Mouse (Mus musculus): Measurements from ENCODE around the gene Suclg2. TPM values are rescaled to one million over a fixed set of nuclear protein-coding genes. Genes with fewer than 3 reads are reported as not detected.

Suclg2 gene
- polyA plus RNA-seq, 1 experiment from 2014 or later, result 26.9 TPM

DNA sequence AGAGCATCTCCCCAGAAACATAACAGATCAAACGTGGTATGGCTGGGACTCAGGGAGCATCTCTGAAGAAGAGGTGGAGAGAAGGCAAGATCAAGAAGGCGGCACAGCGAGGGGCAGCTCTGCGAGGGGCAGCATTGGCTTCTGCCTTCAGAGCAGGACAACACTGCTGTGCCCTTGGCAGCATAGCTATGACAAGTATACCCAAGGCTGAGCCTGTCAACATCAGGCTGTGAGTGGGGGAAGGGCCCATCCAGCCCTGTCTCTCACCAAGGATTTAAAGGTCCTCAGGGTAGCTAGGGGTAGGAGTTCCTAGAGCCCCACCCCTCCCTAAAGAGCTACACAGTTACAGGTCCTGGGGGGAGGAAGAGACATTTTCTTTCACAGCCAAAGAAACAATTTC is 23.7 kb downstream of the Suclg2 start:
- no peaks in the 10 kb centered on the region for H3K36me3 ChIP-seq (ENCODE audit: poor library complexity, severe bottlenecking)
- no peaks in the 10 kb centered on the region for H3K9me3 ChIP-seq (replicated peaks)
- H3K9ac ChIP-seq, result no peak overlapping the region
- H3K27me3 ChIP-seq, result no peaks in the 10 kb centered on the region
- no peak overlapping the region for H3K4me3 ChIP-seq
- no peak for ATAC-seq
- H3K4me1 ChIP-seq, result peaks cover 4% of the 10 kb centered on the region; the same call in 1 of the 2 replicates
- no peak overlapping the region for H3K4me2 ChIP-seq
- 79% methylated on average over 4 of the region's 4 CpGs for WGBS
- no peak overlapping the region for H3K27ac ChIP-seq

DNA sequence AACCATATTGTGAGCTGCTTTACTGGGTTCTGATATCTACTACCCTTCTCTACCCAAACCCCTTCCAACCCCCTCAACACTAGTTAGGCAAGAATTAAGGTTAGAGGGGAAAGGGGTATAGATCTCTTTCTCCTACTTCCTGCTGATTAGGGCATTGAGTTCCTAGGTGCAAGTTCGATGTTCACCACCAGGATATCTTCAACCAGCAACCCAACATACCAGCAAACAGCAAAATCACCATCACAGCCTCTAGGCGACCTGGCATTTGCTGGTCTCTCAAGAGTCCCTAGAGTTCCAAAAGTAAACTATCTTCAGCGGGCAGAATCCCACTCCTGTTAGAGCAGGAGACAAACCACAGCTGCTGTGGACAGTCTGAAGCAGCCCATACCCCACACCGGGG is 33.4 kb downstream of the Suclg2 start:
- no peaks in the 10 kb centered on the region for H3K27me3 ChIP-seq
- H3K9ac ChIP-seq, result no peak overlapping the region
- WGBS, result 86% methylated on average over 4 of the region's 4 CpGs
- H3K4me2 ChIP-seq, result no peak overlapping the region
- no peaks in the 10 kb centered on the region for H3K9me3 ChIP-seq (replicated peaks)
- no peaks in the 10 kb centered on the region for H3K36me3 ChIP-seq (ENCODE audit: poor library complexity, severe bottlenecking)
- no peak overlapping the region for H3K4me3 ChIP-seq
- no peak for ATAC-seq
- no peak overlapping the region for H3K27ac ChIP-seq
- H3K4me1 ChIP-seq, result no peaks in the 10 kb centered on the region

- Histone ChIP-seq H3K4me1 (peaks cover 11% of the 10 kb centered on the region), H3K36me3 (ENCODE audit: poor library complexity, severe bottlenecking) (no peaks in the 10 kb centered on the region), H3K4me2 (no peak overlapping the region), H3K4me3 (no peak overlapping the region), H3K9me3 (replicated peaks) (no peaks in the 10 kb centered on the region), H3K27ac (no peak overlapping the region), H3K27me3 (no peaks in the 10 kb centered on the region), H3K9ac (no peak overlapping the region)
- WGBS, result 85% methylated on average over 3 of the region's 3 CpGs
- no peak for ATAC-seq
These were observed 38.9 kb downstream of the Suclg2 start for GRCm38 (mm10) chr6:95679718-95680117.

GRCm38 (mm10) chr6:95679261-95679660 is 39.3 kb downstream of the Suclg2 start:
- Histone ChIP-seq H3K9me3 (replicated peaks) (no peaks in the 10 kb centered on the region), H3K4me2 (no peak overlapping the region), H3K4me1 (peaks cover 15% of the 10 kb centered on the region), H3K27ac (no peak overlapping the region), H3K4me3 (no peak overlapping the region), H3K27me3 (no peaks in the 10 kb centered on the region), H3K9ac (no peak overlapping the region), H3K36me3 (ENCODE audit: poor library complexity, severe bottlenecking) (no peaks in the 10 kb centered on the region)
- WGBS, result 45% methylated on average over 3 of the region's 3 CpGs
- ATAC-seq, result no peak

GRCm38 (mm10) chr6:95676951-95677350 is 41.6 kb downstream of the Suclg2 start:
- Histone ChIP-seq H3K4me1 (peaks cover 18% of the 10 kb centered on the region), H3K9ac (no peak overlapping the region), H3K4me2 (no peak overlapping the region), H3K4me3 (no peak overlapping the region), H3K27me3 (no peaks in the 10 kb centered on the region), H3K9me3 (replicated peaks) (no peaks in the 10 kb centered on the region), H3K27ac (no peak overlapping the region), H3K36me3 (ENCODE audit: poor library complexity, severe bottlenecking) (no peaks in the 10 kb centered on the region)
- ATAC-seq, result no peak
- 92% methylated on average over 2 of the region's 2 CpGs for WGBS

DNA sequence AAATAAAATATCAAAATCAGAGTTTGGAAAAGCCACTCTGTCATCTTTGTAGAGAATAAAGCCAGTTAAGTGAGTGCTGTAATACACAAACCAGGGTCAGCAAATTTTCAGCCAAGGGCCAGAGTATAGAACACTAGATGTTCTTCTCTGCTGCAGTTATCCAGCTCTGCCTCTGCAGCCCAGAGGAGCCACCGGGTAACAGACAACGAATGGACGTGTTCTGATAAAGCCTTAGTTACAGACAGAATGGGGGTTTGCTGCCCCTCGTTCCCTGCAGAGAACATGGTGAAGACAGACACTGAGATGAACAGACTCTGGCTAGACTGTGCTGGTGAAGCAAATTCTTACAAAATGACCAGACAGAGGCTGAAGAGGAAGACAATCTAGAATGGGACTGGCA is 42.2 kb downstream of the Suclg2 start:
- Histone ChIP-seq H3K4me1 (peaks cover 18% of the 10 kb centered on the region), H3K36me3 (ENCODE audit: poor library complexity, severe bottlenecking) (no peaks in the 10 kb centered on the region), H3K9ac (no peak overlapping the region), H3K27me3 (no peaks in the 10 kb centered on the region), H3K4me3 (no peak overlapping the region), H3K4me2 (no peak overlapping the region), H3K9me3 (replicated peaks) (no peaks in the 10 kb centered on the region), H3K27ac (no peak overlapping the region)
- 57% methylated on average over 4 of the region's 4 CpGs for WGBS
- ATAC-seq, result no peak

DNA sequence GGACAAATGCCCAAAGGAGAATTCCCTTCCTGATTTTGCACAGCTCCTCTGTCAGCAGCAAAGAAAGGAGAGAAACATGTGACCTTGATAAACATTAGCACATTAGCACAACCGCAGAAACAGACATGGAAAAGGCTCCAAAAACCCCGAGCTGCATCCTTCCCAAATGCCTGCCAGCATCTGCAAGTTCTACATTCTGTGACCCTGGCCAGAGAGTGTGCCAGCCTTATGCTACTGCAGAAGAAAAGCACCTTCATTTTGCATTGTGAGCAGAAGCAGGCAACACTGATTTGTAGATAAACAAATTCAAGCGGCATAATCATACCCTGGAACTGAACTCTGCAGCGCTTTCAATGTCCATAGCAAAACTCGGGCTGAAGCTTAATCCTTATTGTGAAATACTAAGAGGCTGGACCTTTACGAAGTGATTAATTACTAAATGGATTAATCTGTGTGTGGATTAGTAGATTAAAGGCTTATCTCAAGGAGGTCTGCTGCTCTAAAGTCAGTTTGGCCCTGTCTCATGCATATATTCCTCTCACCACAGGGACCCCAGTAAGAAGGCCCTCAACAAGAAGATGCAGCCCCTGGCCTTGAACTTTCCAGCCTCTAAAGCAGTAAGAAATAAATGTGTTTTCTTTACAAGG is 43.4 kb downstream of the Suclg2 start:
- H3K9me3 ChIP-seq (replicated peaks), result no peaks in the 10 kb centered on the region
- no peak overlapping the region for H3K9ac ChIP-seq
- no peak overlapping the region for H3K4me3 ChIP-seq
- 15% methylated on average over 6 of the region's 6 CpGs for WGBS
- H3K4me1 ChIP-seq, result peaks cover 18% of the 10 kb centered on the region
- no peak overlapping the region for H3K4me2 ChIP-seq
- no peak for ATAC-seq
- no peaks in the 10 kb centered on the region for H3K27me3 ChIP-seq
- H3K36me3 ChIP-seq (ENCODE audit: poor library complexity, severe bottlenecking), result no peaks in the 10 kb centered on the region
- no peak overlapping the region for H3K27ac ChIP-seq

DNA sequence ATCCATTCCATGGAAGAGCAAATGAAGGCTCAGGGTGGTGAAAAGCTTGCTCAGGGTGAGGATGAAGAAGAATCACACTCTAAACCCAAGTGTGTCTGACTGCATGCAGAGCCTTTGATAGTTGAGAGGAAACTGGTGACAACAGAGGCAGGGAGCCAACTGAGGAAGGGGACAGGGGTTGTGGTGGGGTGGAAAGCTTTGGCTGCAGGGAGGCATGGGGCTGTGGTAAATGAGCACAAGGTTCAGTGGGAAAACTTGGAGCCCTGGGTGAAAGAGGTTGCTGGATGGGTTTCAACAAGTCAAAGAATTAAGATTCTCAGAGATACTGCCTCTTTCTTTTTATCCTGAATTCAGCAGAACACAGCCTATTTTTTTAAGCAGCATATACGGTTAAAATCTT is 43.9 kb downstream of the Suclg2 start:
- no peak overlapping the region for H3K9ac ChIP-seq
- no peak overlapping the region for H3K4me2 ChIP-seq
- 46% methylated on average over 1 of the region's 1 CpGs for WGBS
- H3K36me3 ChIP-seq (ENCODE audit: poor library complexity, severe bottlenecking), result no peaks in the 10 kb centered on the region
- no peaks in the 10 kb centered on the region for H3K27me3 ChIP-seq
- H3K9me3 ChIP-seq (replicated peaks), result no peaks in the 10 kb centered on the region
- H3K4me1 ChIP-seq, result peaks cover 18% of the 10 kb centered on the region
- ATAC-seq, result no peak
- H3K4me3 ChIP-seq, result no peak overlapping the region
- no peak overlapping the region for H3K27ac ChIP-seq

DNA sequence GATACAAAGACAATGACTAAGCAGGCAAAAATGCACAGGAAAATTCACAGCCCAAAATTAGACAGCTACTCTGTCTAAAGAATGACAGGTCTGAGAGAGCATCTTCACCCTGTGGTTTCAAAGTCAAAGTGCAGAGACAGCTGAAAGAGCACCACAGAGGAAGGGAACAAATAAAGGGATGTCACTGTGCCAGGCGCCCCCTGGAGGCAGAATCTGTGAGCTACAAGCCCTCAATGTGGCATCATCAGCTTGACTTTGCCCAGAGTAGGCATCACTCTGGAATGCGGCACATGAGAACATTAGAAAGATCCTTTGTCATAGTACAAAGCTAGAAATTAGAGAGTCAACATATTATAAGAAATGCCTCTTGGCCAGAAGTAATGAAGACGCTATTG is 49.3 kb downstream of the Suclg2 start:
- Histone ChIP-seq H3K9me3 (replicated peaks) (no peaks in the 10 kb centered on the region), H3K4me1 (peaks cover 3% of the 10 kb centered on the region; the same call in 1 of the 2 replicates), H3K36me3 (ENCODE audit: poor library complexity, severe bottlenecking) (no peaks in the 10 kb centered on the region), H3K27ac (no peak overlapping the region), H3K9ac (no peak overlapping the region), H3K4me3 (no peak overlapping the region), H3K27me3 (no peaks in the 10 kb centered on the region), H3K4me2 (no peak overlapping the region)
- ATAC-seq, result no peak
- 66% methylated on average over 3 of the region's 3 CpGs for WGBS

DNA sequence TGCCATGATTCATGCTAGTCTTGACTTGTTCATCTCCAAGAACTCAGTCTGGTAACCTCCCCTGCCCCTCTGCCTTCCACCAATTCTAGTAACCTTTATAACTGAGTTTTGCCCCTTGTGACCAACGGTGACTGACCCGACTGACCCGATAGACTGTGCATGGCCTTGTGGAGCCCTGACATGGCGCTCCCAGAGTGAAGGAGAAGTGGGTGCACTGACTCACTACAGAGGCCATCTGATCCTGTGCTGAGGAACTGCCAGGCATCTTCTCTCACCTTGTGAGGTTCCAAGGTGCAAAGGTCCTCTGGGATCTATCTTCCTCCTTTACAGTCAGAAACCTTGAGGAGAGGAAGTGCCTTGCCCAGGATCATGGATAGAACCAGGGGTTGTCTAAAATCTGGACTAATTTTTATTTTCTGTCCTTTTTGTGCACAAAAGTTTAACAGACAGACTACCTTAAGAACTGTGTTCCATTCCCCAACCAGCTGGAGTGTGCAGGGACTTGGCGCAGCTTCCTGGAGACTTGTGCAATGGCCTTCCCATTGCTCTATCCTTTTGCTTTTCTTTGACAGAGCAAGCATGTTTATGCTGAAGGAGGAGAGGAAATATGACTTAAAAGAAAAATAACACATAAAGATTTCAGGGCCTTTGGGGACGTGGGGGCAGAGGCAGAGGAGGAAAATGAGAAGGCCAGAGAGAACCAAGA is 49.8 kb downstream of the Suclg2 start:
- ATAC-seq, result no peak
- no peaks in the 10 kb centered on the region for H3K36me3 ChIP-seq (ENCODE audit: poor library complexity, severe bottlenecking)
- H3K4me1 ChIP-seq, result peaks cover 3% of the 10 kb centered on the region; the same call in 1 of the 2 replicates
- no peaks in the 10 kb centered on the region for H3K27me3 ChIP-seq
- H3K4me3 ChIP-seq, result no peak overlapping the region
- WGBS, result 95% methylated on average over 6 of the region's 6 CpGs
- no peak overlapping the region for H3K9ac ChIP-seq
- H3K9me3 ChIP-seq (replicated peaks), result no peaks in the 10 kb centered on the region
- no peak overlapping the region for H3K4me2 ChIP-seq
- H3K27ac ChIP-seq, result no peak overlapping the region

DNA sequence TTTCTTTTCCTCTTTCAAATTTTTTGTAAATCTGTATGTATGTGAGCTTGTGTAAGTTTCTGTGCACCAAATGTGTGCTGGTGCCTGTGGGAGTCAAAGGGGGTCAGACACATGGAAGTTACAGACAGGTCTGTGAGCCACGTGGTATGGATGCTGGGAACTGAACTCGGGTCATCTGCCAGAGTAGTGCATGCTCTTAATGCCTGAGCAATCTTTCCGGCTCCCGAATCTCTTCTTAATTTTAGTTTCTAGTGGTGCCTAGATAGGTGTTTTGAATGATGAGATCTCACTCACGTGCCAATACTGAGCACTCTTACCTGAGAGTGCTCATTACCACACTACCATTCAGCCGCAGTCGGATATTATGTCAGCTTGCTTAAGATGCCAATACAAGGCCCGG is 60.9 kb downstream of the Suclg2 start:
- Histone ChIP-seq H3K27ac (no peak overlapping the region), H3K36me3 (ENCODE audit: poor library complexity, severe bottlenecking) (no peaks in the 10 kb centered on the region), H3K4me2 (no peak overlapping the region), H3K9me3 (replicated peaks) (no peaks in the 10 kb centered on the region), H3K4me1 (no peaks in the 10 kb centered on the region), H3K9ac (no peak overlapping the region), H3K4me3 (no peak overlapping the region), H3K27me3 (no peaks in the 10 kb centered on the region)
- 97% methylated on average over 8 of the region's 8 CpGs for WGBS
- no peak for ATAC-seq

GRCm38 (mm10) chr6:95653662-95654061 is 64.9 kb downstream of the Suclg2 start:
- no peak for ATAC-seq
- Histone ChIP-seq H3K9me3 (replicated peaks) (no peaks in the 10 kb centered on the region), H3K27me3 (no peaks in the 10 kb centered on the region), H3K9ac (no peak overlapping the region), H3K4me3 (no peak overlapping the region), H3K4me1 (peaks cover 22% of the 10 kb centered on the region), H3K27ac (no peak overlapping the region), H3K36me3 (ENCODE audit: poor library complexity, severe bottlenecking) (no peaks in the 10 kb centered on the region), H3K4me2 (no peak overlapping the region)
- WGBS, result 91% methylated on average over 3 of the region's 3 CpGs

GRCm38 (mm10) chr6:95652774-95653173 is 65.8 kb downstream of the Suclg2 start:
- no peaks in the 10 kb centered on the region for H3K36me3 ChIP-seq (ENCODE audit: poor library complexity, severe bottlenecking)
- no peak for ATAC-seq
- 88% methylated on average over 6 of the region's 6 CpGs for WGBS
- H3K27ac ChIP-seq, result no peak overlapping the region
- no peak overlapping the region for H3K9ac ChIP-seq
- no peak overlapping the region for H3K4me2 ChIP-seq
- no peaks in the 10 kb centered on the region for H3K9me3 ChIP-seq (replicated peaks)
- peaks cover 22% of the 10 kb centered on the region for H3K4me1 ChIP-seq
- no peak overlapping the region for H3K4me3 ChIP-seq
- no peaks in the 10 kb centered on the region for H3K27me3 ChIP-seq
